In genomic region chr16:84546059-84546458, GRCm38 (mm10) we compare ENCODE assay signal across 20 mouse cellular contexts. TPM values are rescaled to one million over a fixed set of nuclear protein-coding genes. Genes with fewer than 3 reads are reported as not detected.
A peak's percentile ranks its signal among the peaks of the same experiment; 100 is the strongest.
DNase-seq lines count a peak whose midpoint lies in the region; ATAC-seq and TF ChIP-seq lines count a peak whose summit lies in the region.
"Had no signal": no experiment of that assay in that cellular context is flagged by ENCODE, and none has a peak within 500 bp of the region (broad histone marks: within the 10 kb centered on the region; RNA-seq: fewer than 3 reads in every experiment).

No protein-coding gene starts in this region.

- no peaks in the 10 kb centered on the region for H3K27me3 ChIP-seq in liver, postnatal 0 days (ENCODE audit: insufficient read depth, low read length)
- no peaks in the 10 kb centered on the region for H3K27me3 ChIP-seq in liver, embryonic 12.5 days (replicated peaks)
- H3K27me3 ChIP-seq: heart, embryonic 13.5 days had no signal

- no peaks in the 10 kb centered on the region for H3K4me1 ChIP-seq in liver, postnatal 0 days (ENCODE audit: insufficient read depth)
- no peaks in the 10 kb centered on the region for H3K4me1 ChIP-seq in liver, embryonic 12.5 days
- H3K4me1 ChIP-seq: forebrain, embryonic 10.5 days; heart, embryonic 13.5 days had no signal

- H3K36me3 ChIP-seq in liver, postnatal 0 days (replicated peaks; ENCODE audit: insufficient read depth, low read length) = no peaks in the 10 kb centered on the region
- no peaks in the 10 kb centered on the region for H3K36me3 ChIP-seq in liver, embryonic 12.5 days
- H3K36me3 ChIP-seq: forebrain, embryonic 10.5 days; heart, embryonic 13.5 days had no signal

- no peak for DNase-seq in liver, postnatal 0 days
- peak; percentile 38 for DNase-seq in CD4-positive, CD25-positive, alpha-beta regulatory T cell, adult 2 months (ENCODE audit: low read depth, low spot score)
- DNase-seq in ES-CJ7 (ENCODE audit: low read depth, low spot score) = peak; percentile 33
- no peak for DNase-seq in embryo, embryonic 10 days (ENCODE audit: low spot score)
- DNase-seq in cerebellum, adult 8-10 months = no peak
- DNase-seq: cerebellum, adult 11-12 months; kidney, postnatal 10 days; lung, postnatal 14 days; midbrain, embryonic 14.5 days; right cerebral cortex, postnatal 25 days had no signal

- WGBS in liver, postnatal 0 days (ENCODE audit: insufficient replicate concordance) = 77% methylated on average over 4 of the region's 4 CpGs
- WGBS in liver, embryonic 12.5 days (ENCODE audit: insufficient replicate concordance) = 59% methylated on average over 4 of the region's 4 CpGs

- no peak for TF ChIP-seq EP300 in liver, postnatal 0 days (IDR thresholded peaks at IDR 0.05; ENCODE audit: low read depth)

- no peak overlapping the region for H3K9ac ChIP-seq in liver, postnatal 0 days (replicated peaks)
- no peak overlapping the region for H3K9ac ChIP-seq in liver, embryonic 12.5 days
- H3K9ac ChIP-seq: heart, embryonic 13.5 days had no signal

- H3K9me3 ChIP-seq in liver, postnatal 0 days (ENCODE audit: low read length) = no peaks in the 10 kb centered on the region
- no peaks in the 10 kb centered on the region for H3K9me3 ChIP-seq in liver, embryonic 12.5 days (replicated peaks)
- H3K9me3 ChIP-seq: forebrain, embryonic 10.5 days; heart, embryonic 13.5 days had no signal

- TF ChIP-seq CTCF in liver, postnatal 0 days (IDR thresholded peaks at IDR 0.05; ENCODE audit: low read depth) = peak; percentile 35

- no peak overlapping the region for H3K4me3 ChIP-seq in liver, postnatal 0 days (ENCODE audit: low read depth, low read length)
- no peak overlapping the region for H3K4me3 ChIP-seq in liver, embryonic 12.5 days
- H3K4me3 ChIP-seq: forebrain, embryonic 10.5 days; heart, embryonic 13.5 days had no signal

- ATAC-seq in liver, postnatal 0 days = no peak
- ATAC-seq in liver, embryonic 12.5 days = no peak
- peak; percentile 47; the same call in 1 of the 2 replicates for ATAC-seq in common myeloid progenitor, adult 5-6 weeks (replicated peaks; ENCODE audit: low read depth, poor library complexity, severe bottlenecking)
- ATAC-seq in megakaryocyte-erythroid progenitor cell, adult 5-6 weeks (replicated peaks; ENCODE audit: low FRiP score, low TSS enrichment, poor library complexity, severe bottlenecking) = no peak

- no peak overlapping the region for H3K4me2 ChIP-seq in liver, postnatal 0 days (ENCODE audit: low read depth, low read length)
- H3K4me2 ChIP-seq in liver, embryonic 12.5 days = no peak overlapping the region
- H3K4me2 ChIP-seq: heart, embryonic 13.5 days had no signal

- H3K27ac ChIP-seq in liver, postnatal 0 days (ENCODE audit: low read depth) = no peak overlapping the region
- no peak overlapping the region for H3K27ac ChIP-seq in liver, embryonic 12.5 days
- H3K27ac ChIP-seq: forebrain, embryonic 10.5 days; heart, embryonic 13.5 days had no signal

RNA-seq across cellular contexts. Expression of gene A730009L09Rik, which starts 31.1 kb away (rescaled TPM):
- not detected in 2 replicates for polyA plus RNA-seq in liver, postnatal 0 days (2015; fragmentation: Nextera tagmentation; extraction: Ambion mirVana)
- polyA plus RNA-seq in liver, embryonic 12.5 days (2016; fragmentation: Nextera tagmentation; extraction: Ambion mirVana) = not detected in 2 replicates
- total RNA-seq in common myeloid progenitor, adult 5-6 weeks (2017) = not detected in 2 replicates
- not detected in 2 replicates for total RNA-seq in megakaryocyte-erythroid progenitor cell, adult 5-6 weeks (2014; fragmentation: Nextera tagmentation)
- not detected in 2 replicates for total RNA-seq in megakaryocyte-erythroid progenitor cell, adult 5-6 weeks (2017)
- total RNA-seq: gastrocnemius, postnatal 4 days; hematopoietic stem cell, adult 5-6 weeks; liver, adult 2 months had no signal
- polyA plus RNA-seq: embryonic facial prominence, embryonic 14.5 days; forebrain, embryonic 10.5 days; heart, embryonic 13.5 days; liver, adult 2 months; midbrain, embryonic 14.5 days; thymus, postnatal 0 days had no signal

Comparison
In these comparisons a context has a peak if more than half of its experiments do, and no peak if none do; other contexts are left out.
1. DNase-seq: peak in CD4-positive, CD25-positive, alpha-beta regulatory T cell, adult 2 months (single experiment) and ES-CJ7 (single experiment); none in liver, postnatal 0 days (single experiment), embryo, embryonic 10 days (single experiment) and cerebellum, adult 8-10 months (single experiment).